Mouse (Mus musculus): ENCODE results near the gene Ambra1.
A peak's percentile ranks its signal among the peaks of the same experiment; 100 is the strongest.

The Ambra1 gene

DNA sequence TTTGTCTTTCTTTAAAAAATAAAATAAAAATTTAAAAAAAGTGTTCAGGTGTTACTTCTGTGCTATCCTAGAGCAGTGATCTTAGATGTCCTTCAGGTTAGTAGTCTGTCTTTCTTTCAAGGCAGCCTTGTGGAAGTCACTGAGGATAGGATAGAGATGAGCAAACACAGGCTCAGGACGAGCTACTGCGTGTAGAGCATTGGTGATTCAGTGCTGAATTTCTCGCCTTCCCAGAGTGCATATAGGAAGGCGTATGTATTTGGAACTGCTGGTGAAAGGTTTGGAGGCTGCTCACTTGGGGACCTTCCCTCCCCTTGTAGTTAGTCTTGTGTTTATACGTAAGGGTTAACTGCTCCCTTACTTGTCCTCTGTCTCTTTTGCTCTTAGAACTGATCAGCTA is 5.3 kb downstream of the Ambra1 start:
- no peak for DNase-seq (ENCODE audit: low spot score)

DNA sequence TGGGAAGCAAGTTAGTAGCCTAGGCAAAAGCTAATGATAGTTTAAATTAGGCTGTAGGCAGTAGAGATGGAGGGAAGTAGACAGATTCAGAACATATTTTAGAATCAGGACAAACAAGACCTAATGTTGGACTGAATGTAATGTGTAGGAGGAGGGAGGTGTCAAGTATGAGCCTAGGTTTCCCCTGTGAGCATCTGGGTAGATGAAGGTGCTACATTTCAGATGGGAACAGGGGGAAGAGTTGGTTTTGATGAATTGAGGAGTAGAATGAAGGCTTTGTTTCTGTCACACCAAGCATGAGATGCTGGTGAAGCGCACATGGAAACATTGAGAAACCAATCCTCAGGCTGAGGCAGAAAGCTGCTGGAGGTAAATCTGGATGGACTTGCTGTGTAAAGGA is 9.7 kb downstream of the Ambra1 start:
- DNase-seq (ENCODE audit: low spot score), result no peak

DNA sequence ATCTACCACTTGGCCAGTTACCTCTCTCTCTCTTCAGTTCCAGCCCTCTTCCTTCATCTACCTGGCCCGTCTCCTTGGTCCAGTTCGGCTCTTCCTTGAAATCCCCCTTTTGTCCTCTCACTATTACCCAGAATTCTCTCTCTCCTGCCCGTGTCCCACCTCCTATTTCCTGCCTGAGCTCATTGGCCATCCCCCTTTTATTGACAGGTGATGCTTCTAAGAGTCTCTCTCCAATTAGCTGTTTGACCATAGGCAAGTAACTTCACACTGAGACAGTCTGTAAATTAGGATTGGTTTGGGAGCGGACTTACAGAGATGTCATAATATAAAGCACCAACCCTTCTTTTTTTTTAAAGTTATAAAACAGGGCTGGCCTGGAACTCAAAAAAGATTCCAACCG is 14.8 kb downstream of the Ambra1 start:
- no peak for DNase-seq (ENCODE audit: low spot score)

DNA sequence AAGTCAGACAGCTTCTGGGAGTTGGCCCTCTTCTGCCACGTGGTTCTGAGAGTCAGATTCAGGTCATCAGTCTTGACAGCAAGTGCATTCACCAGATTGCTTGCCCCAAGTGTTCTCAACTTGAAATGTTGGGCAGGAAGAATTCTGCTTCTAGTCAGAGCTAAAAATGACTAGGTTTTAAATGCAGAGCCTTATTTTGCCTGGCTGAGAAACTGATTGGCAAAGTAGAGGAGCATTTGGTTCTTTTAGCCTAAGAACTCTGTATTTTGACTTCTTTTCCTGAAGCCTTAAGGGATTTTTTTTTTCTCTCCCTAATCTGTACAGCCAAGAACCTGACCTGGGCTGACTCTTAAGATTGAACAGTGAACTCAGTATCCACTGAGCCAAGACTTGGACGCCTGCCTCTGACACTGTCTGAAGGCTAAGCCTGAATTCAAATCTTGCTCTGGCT is 19.9 kb downstream of the Ambra1 start:
- DNase-seq (ENCODE audit: low spot score), result peak; percentile 31

DNA sequence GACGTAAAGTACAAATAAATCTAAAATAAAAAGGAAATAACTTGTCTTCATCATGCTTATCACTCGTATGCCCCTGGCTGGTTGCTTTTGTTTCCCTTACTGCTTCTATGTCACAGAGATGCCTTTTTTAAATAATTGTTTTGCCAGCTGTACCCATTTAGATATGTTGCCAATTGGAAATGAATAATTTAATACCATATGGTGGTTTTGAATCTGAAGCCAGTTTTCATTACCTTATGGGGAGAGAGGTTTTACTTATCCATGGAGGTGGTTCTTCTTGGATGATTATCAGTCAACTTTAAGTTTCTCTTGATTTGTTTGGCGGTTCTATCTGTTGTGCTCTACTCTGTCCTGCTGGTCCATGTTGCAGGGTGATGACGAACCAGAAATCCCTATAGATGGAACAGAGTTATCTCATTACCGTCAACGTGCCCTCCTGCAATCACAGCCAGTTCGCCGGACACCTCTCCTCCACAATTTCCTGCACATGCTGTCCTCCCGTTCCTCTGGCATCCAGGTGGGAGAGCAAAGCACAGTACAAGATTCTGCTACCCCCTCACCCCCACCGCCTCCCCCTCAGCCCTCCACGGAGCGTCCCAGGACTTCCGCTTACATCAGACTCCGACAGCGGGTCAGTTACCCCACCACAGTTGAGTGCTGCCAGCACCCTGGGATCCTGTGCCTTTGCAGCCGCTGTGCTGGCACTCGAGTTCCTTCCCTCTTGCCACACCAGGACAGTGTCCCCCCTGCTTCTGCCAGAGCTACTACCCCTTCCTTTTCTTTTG is 42.2 kb downstream of the Ambra1 start:
- DNase-seq (ENCODE audit: low spot score), result no peak

DNA sequence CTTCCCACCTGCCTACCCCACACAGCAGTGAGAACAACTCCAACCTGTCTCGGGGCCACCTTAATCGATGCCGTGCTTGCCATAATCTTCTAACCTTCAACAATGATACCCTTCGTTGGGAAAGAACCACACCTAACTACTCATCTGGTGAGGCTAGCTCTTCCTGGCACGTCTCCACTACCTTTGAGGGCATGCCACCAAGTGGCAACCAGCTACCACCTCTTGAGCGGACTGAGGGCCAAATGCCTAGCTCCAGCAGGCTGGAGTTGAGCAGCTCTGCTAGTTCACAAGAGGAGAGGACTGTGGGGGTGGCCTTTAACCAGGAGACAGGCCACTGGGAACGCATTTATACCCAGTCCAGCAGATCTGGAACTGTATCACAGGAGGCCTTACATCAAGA is 43.4 kb downstream of the Ambra1 start:
- no peak for DNase-seq (ENCODE audit: low spot score)

DNA sequence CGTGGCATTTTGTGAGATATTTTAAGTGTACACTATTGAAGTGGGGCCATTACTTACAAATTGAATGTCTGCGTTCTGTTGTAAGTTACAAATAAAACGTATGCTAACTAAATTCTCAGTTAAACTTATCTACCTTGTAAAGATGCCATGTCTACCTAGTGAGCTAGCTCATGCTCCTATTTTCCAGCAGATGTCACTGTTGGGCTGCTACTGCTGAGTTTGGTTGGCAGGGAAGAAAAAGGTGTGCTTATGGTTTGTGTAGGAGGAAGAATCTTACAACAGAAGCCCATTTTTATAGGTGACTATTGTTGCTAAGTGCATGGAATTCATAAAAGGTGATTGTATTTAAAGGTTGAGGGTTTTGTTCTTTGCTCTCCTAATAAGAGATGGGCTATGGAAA is 49.2 kb downstream of the Ambra1 start:
- DNase-seq (ENCODE audit: low spot score), result peak; percentile 7

DNA sequence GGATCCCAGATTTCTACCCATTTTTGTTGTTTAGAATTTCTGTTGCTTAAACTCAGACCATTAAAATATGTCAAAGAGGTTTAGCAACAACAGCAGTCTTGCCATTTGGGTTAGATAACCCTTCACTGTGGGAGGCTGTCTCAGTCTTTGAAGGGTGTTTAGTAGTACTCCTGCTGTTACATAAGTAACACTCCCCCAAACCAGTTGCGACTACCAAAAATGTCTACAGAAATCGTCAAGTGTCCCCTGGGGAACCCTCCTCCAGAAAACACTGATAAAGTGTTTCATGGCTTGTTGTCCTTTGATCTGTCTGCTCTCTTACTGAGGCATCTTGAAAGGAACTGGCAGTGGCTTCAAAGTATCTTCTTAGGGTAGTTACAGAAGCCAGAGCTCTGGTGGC is 61.7 kb downstream of the Ambra1 start:
- no peak for DNase-seq (ENCODE audit: low spot score)

DNA sequence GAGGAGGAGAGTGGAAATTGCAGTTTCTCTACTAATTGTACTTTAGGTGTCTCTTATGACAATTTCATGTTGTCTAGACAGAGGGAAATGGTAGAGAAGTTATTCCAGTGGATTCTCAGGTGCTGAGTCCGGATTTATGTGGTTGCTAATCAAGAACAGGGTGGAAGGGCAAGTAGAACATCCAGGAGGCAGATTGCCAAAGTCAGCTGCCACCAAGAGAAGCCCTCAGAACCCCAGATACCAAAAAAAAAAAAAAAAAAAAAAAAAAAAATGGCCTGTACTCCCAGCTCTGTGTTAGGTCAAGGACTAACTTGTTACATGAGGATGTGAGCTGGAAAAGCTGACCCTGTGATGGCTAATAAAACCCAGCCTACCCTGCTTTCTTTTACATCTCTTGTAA is 62.4 kb downstream of the Ambra1 start:
- DNase-seq (ENCODE audit: low spot score), result no peak

DNA sequence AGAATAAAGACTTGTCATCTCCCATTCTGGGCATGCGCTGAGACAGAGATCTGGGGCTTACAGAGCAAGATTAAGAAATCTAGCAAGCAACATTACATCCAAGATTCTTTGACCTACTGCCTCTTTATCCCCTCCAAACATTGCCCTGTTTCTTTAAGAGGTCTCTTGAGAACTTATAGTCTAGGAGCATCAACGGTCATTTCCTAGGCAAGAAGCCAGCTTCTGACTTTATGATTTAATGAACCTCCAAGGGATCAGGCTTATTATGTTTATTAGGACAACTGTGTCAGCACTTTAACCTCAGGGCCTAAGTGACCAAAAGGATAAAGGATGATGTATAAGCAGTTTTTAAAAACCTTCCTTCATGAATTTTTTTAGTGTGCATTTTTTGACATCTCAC is 64.5 kb downstream of the Ambra1 start:
- DNase-seq (ENCODE audit: low spot score), result no peak

DNA sequence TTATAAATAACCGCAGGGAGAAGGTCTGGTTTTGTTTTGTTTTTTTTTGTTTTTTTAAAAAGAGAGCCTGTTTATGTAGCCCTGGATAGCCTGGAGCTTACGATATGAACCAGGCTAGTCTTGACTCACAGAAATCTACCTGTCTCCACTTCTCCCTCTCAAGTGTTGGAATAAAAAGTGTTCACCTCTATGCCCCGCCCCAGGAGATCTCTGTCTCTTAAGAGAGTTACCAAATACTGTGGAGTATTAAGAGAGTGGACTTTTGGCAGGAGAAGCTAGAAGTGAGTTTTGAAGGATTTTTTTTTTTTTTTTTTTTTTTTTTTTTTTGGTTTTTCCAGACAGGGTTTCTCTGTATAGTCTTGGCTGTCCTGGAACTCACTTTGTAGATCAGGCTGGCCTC is 65.2 kb downstream of the Ambra1 start:
- DNase-seq (ENCODE audit: low spot score), result no peak

DNA sequence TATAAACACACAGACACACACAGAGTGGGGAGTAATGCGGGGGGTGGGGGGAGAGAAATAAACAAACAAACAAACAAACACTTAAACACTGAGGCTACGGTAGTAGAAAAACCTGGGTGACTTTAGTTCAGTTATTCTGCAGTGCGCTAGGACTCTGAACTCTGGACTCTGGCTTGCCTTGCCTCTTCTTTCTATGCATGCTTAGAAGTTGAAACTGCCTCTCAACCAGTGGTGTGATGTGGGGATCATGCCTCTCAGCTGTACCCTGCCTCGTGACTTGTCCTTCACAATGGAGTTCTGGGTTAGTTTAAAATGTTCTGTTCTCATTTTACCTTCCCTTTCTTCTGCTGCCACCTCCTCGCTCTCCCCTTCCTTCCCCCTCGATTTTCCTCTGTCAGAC is 81.5 kb downstream of the Ambra1 start:
- DNase-seq (ENCODE audit: low spot score), result no peak

DNA sequence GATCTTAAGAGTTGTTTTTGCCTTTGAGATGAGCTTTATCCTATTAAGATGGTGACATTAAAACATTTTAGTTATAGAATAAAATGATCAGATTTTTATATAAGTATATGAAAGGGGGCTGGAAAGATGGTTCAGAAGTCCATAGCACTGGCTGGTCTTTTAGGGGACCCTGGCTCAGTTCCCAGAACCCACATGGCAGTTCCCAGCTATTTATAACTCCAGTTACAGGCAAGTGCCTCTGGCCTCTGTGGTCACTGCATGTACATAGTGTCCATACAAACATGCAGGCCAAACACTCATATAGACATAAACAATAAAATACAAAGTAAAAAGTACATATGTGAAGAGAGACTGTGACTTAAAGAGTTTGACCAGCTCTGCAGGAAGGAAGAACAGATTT is 86.8 kb downstream of the Ambra1 start:
- DNase-seq (ENCODE audit: low spot score), result no peak

DNA sequence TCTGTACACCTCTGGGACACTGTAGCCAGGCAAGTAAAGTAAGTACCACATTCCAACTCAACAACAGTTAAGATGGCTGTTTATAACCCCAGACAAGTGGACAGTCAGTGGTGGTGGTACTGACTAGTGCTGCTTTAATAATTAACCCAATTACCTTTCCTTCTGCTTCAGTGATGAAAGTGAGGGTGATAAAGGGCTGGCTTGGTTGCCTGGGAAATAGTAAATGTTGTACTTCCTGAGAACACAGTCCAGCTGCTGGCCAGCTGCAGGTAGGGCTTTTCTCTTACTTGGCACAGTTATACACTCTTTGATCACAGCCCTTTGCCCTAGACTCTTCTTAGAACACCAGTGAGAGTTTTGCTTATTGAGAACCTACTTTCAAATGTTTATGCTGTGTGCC is 102.3 kb downstream of the Ambra1 start:
- DNase-seq (ENCODE audit: low spot score), result no peak

DNA sequence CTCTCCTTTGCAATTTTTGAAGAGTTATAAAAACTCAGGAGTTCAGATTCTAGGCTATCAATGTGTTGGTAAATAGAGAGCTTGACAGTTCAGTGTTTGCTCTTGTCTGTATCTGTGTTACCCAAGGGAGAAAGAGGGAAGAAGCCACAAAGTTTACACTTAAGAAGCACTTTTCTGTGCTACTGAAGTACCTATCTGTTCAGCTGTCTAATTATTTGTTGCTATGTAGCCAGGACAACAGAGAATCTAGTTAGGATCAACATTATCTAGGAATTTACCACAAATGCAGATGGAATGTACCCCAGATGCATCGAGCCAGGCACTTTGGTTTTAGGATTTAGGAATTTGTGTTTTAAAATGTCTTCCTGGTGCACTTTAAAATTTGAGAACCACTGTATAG is 104.3 kb downstream of the Ambra1 start:
- no peak for DNase-seq (ENCODE audit: low spot score)

DNA sequence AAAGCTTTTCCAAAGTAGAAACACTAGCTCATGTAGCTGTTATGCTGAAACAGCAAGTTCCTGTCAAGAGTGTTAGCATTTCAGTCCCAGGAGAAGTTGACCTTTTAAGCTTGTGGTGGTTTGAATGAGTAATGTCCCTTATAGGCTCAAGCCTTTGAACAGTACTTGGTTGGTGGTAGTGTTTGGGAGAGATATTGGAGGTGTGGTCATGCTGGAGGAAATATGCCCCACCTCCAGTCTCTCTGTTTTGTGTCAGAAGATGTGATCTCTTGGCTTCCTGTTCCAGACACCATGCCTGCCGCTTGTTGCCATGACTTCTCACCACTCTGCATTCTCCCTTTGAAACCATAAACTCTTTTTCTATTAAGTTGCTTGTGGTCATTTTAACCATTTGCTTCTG is 105.1 kb downstream of the Ambra1 start:
- no peak for DNase-seq (ENCODE audit: low spot score)

DNA sequence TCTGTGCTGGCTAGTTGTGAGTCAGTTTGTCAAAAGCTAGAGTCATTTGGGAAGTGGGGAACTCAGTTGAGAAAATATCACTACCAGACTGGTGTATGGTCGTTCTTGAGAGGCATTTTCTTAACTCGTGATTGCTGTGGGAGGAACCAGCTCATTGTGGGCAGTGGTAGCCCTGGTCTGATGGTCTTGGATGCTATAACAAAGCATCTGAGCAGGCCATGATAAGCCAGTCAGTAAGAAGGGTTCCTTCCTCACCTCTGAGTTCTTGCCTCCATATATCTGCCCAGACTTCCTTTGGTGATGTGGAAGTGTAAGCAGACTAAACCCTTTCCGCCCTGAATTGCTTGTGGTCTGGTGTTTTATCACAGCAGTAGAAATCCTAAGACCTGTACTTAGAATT is 105.7 kb downstream of the Ambra1 start:
- DNase-seq (ENCODE audit: low spot score), result no peak

DNA sequence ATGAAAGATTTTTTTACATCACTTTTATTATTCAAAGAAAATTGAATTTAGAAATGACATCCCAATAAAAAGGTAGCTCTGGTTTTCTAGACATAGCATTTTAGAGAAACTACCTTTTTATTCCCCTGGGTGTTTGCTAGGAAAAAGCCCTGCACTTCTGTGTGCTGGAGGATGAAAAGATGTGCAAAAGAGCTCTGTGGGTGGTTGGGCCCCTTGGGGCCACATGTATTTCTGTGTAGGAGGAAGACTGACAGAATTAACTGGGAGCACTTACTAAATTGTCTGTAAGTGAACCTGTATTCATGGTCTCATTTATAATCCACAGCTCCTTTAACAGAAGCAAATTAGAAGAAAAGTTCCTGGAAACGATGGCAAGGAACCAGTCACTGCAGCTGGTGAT is 114.2 kb downstream of the Ambra1 start:
- DNase-seq (ENCODE audit: low spot score), result no peak

DNA sequence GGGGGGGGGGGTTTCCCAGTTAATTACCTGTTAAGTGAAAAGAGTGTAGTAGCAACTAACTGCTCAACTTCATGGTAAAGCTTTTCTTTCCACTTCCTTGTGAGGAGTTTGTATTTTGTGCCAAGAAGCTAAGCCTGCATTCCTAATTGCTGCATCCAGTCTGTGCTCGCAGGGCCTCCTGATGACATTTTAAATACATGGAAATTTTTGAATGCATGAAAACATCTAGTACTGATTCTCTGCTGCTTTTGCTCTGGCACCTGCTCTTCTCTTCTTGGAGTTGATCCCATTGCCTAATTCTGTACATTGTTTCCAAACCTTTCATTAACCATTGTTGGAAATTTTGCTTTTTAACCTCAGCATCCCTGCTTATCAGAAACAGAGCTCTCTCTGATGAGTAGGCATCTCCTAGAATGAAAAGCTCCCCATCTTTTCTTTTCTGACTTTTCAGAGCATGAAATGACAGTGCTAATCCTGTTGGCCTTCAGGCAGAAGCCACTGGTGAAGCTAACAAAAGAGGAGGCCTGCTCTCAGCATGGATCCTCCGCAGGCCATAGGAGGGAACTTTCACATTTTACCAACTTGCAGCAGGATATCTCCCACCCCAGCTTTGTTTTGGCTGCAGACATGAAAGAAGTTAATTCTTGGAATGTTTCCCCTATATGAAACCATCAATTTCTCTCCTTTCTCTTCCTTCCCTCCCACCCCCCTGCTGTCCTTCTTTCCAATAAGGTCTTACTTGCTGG is 122.7 kb downstream of the Ambra1 start:
- DNase-seq (ENCODE audit: low spot score), result no peak

DNA sequence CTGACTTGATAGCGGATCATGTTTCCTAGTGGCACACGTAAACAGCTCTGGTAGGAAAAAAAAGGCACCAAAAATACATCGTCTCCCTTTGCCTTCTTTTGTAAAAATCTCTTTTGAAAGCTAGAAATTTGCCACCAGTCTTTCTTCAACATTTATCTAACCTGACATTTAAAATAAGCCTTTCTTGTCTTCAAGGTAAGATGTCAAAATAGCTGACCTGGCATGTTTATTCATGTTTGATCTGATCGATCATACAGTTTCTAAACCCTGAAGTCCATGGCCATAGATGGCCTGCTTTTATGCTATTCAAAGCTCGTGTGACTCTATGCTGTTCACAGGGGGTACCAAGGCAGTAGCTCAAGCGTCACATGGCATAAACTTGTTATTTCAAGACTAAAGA is 124.6 kb downstream of the Ambra1 start:
- DNase-seq (ENCODE audit: low spot score), result no peak

DNA sequence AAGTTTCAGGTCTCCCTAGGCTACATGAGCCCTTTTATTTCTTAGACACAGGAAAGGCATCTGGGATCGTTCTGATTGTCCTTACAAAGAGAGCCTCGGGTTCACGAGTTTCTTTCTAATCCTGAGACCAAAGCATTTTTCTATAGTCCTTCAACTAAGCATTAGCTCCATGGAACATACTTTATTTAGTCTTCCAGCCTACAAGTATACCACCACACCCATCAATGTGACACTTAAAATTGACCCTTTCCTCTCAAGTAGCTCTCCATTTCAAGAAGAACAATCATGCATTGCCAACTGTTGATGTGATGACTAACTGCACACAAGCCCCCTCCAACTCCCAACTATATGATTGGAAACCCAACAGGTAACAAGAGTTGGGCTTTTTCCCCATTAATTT is 127.0 kb downstream of the Ambra1 start:
- no peak for DNase-seq (ENCODE audit: low spot score)

DNA sequence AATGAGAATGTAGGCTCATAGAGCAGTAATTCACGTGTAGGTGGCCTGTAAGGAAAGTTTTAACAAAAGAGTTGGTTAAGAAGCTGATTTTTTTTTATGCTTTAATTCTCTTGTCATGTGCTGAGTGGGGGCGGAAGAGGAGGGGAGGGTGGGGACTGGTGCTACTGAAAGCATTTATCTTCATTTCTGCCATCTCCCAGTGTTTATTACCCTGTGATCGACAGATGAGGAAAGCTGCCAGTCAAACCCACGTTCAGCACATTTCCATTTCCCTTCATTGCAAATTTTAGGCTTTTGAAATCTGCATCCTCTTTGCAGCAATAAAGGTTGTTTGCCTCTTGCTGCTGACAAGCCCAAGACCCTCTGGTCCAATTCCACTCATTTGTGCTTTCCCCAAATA is 129.5 kb downstream of the Ambra1 start:
- DNase-seq (ENCODE audit: low spot score), result no peak

DNA sequence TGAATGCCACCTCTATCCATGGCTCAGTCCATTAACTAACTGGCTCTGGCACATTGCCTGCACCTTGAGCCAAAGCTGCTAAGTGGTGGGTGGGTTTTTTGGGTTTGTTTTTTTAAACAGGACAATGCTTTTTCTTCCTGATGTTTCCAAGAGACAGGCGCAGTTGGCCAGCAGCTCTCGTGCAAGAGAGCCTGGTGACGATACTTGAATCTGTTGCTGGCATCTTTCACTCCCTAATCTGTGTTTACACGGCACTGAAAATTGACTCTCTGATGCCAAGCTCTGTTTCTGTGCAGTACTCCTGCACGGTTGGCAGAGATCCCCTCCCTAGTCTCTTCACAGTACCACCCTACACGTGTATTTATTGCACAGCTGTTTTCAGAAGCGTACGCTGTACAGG is 140.8 kb downstream of the Ambra1 start:
- peak; percentile 7 for DNase-seq (ENCODE audit: low spot score)

DNA sequence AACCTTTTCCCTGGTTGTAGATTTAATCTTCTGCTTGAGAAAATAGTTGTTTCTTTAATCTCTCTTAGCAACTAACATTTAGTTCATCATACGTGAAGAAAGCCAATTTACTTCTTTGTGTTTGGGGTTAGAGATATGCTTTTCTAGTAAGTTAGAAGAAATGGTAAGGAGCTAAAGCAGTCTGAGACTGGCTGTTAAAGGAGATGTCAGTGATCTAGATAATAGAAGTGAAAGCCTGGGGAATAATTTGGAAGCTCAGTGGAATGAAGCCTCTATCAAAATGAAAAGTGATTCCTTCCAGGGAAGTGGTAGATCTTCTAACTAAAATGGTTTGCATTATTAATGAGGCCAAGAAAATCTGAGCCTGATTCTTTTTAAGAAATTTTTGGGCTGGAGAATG is 141.3 kb downstream of the Ambra1 start:
- no peak for DNase-seq (ENCODE audit: low spot score)

Measured in urinary bladder, postnatal 14 days (tissue).